Mouse (Mus musculus): ENCODE measurements around the gene Olfr1129.
"Not testable (repeated sequence)": the region's sequence is repeated elsewhere in the genome, so short reads cannot be mapped to it uniquely, and the experiment has no call there.

Olfr1129 gene

DNA sequence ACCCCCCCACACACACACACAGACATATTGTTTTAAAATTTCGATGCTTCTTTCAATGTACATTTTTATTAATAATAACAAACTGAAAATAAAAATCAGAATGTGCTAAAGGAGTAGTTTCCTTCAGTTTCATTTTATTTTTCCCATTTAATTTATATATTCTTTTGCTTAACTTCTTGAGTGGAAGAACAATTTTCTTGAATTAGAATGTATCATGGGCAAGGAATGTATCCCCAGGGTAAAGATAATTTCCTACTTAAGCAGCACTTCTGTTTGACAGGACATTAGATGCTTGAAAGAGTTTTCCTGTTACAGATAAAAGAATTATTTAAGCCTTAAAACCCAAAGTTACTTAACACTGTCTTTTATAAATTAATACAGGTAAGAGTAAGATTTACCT is at the start of gene Olfr1129:
Gene Olfr1129, plus strand, starts transcription at position 301 of the 400 bp plus-strand sequence.
- in situ Hi-C loops (cut with MboI, MseI), result not testable (repeated sequence)

DNA sequence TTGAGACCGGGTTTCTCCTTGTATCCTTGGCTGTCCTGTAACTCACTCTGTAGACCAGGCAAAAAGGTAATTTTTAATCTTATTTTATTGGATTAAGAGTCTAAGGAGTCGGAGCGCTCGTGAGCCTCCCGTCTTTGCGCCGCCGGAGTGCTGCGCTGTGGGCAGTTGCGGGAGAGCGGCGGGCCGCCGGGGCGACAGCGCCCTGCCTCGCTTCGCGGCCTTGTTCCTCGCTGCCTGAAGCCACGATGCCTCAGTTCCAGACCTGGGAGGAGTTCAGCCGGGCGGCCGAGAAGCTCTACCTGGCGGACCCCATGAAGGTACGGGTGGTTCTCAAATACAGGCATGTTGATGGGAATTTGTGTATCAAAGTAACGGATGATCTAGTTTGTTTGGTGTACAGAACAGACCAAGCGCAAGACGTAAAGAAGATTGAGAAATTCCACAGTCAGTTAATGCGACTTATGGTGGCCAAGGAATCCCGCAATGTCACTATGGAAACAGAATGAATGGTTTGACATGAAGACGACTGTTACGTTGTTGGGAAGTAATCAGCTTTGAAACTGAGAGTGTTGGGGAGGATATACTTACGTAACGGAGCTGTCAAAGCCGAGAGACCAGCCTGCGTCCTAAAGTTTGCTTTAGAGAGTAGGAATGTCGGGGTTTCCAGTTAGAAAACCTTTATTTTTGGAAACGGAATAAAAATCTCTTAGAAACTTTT is 47.6 kb upstream of the Olfr1129 start:
- in situ Hi-C loops (cut with MboI, MseI), result not testable (repeated sequence)

DNA sequence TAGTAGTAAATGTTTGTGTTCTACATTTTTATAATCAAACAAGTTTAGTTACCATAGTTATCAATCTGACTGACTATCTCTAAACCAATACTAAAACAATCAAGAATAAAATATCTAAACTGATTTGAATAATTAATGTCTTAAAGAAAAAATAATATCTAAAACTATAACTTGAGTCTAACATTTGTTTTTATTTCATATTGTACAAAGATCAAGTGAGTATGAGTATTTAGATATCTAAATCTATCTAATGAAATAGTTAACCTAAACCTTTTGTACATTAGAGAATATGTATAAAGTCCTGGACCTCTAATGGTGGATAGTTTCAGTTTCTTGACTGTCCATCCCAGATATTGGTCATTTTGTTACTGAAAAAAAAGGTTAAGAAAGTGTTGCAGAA is 42.2 kb upstream of the Olfr1129 start, which contains the start of gene Olfr153:
Gene Olfr153, plus strand, starts transcription at position 301 of the 400 bp plus-strand sequence.
- in situ Hi-C loops (cut with MboI, MseI), result no loop called here

DNA sequence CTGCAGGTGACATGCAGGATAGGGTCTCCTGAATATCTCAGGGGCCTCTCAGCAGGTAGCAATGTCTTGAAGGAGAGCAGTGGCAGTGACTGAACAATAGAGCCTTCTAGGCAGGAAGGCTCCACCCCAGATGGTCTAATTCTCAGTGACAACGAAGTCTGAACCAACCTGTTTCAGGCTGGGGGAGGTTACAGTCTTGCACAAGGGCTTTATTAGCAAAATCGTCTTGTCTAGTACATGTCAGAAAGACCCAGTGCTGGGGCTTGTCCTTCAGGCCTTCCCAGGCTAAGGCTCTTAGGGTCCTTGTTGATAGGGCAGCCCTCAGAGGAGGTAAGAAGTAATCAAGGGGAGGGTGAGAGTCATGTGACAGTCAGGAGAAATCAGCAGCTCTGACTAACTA is 38.9 kb upstream of the Olfr1129 start:
- in situ Hi-C loops (cut with MboI, MseI), result no loop called here

DNA sequence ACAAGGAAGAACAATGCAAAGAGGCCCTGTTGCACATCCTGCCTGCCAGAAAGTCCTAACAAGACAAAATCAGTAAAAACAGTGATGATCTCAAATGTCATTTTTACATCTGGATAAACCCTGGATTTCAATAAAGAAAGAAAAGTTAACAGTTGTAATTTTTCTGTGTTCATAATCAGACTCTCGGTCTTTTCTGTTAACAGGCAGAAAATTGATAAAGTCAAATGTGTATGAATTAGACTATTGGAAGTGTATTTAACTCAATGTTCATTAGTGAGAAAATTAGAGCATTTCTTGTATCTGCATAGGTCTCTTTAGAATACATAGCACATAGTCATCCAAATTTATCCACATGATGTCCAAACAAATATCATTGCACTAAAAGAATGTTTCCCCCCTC is 28.3 kb upstream of the Olfr1129 start, which contains the start of gene Olfr1128:
Gene Olfr1128, minus strand, starts transcription at position 101 of the 400 bp plus-strand sequence.
- in situ Hi-C loops (cut with MboI, MseI), result no loop called here

GRCm38 (mm10) chr2:87605912-87606311 is 32.2 kb downstream of the Olfr1129 start, which contains the start of gene Olfr1130:
TSS of gene Olfr1130 (plus strand) at chr2:87606212.
- in situ Hi-C loops (cut with MboI, MseI), result not testable (repeated sequence)

DNA sequence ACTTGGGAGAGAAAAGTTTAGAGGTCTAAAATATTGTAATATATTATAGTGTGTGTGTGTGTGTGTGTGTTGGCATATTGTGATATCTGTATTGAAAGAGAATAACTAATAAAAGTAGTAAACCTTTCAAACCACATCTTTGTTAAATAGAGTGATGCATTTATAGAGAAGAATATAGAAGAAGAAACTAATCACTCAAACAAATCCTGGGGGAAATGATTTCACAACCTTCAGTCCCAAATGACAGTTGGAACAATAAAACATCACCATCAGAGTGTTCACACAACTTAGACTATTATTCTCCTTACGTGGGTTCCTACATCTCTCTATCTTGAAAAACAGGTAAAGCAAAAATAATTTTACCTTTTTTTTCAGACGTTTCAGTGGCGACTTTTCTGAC is 53.1 kb downstream of the Olfr1129 start, which contains the start of gene Olfr1131:
Gene Olfr1131, plus strand, starts transcription at position 301 of the 400 bp plus-strand sequence.
- in situ Hi-C loops (cut with MboI, MseI), result no loop called here

Measured in T-helper 17 cell (primary cell).